Mouse (Mus musculus) adrenal gland, adult 2 months (tissue): Measurements from ENCODE around the gene Stk16. TPM values are rescaled to one million over a fixed set of nuclear protein-coding genes. Genes with fewer than 3 reads are reported as not detected.
A peak's percentile ranks its signal among the peaks of the same experiment; 100 is the strongest.
"Not testable (repeated sequence)": the region's sequence is repeated elsewhere in the genome, so short reads cannot be mapped to it uniquely, and the experiment has no call there.

ENCODE experiments used
- DNase-seq: peaks from one replicate; pipeline ENCODE4 v3.0.0; 2021
- polyA plus RNA-seq: library from polyadenylated mRNA; depleted of rRNA; stranded (reverse); fragments of >200 nt; gene quantifications from 2 replicates; pipeline ENCODE4 v1.2.3, GENCODE M21; 2012
- total RNA-seq, 2 experiments: library from RNA; stranded (reverse); gene quantifications; 2 replicates each; pipeline ENCODE4 v1.2.3; 2021

Stk16 gene
- total and polyA plus RNA-seq, 3 experiments, result 106 to 249 (median 109) TPM

DNA sequence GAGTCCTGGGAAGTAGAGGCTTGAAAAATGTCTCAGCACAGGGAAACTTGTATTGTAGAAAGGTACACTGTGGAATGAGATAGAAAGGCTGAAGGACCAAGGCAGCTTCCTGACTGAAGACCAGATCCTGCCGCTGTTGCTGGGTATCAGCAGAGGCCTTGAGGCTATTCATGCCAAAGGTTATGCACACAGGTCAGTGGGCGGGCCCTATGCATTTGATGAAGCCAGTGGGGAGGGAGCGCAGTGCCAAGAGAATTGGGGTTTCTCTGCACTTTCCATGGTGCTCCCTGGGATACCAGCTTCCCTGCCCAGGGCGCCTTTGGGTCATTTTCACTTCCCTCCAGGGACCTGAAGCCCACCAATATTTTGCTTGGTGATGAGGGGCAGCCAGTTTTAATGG, 1.9 kb downstream of the Stk16 start:
- DNase-seq, result no peak

GRCm38 (mm10) chr1:75213096-75213495, 2.5 kb downstream of the Stk16 start:
- no peak for DNase-seq

DNA sequence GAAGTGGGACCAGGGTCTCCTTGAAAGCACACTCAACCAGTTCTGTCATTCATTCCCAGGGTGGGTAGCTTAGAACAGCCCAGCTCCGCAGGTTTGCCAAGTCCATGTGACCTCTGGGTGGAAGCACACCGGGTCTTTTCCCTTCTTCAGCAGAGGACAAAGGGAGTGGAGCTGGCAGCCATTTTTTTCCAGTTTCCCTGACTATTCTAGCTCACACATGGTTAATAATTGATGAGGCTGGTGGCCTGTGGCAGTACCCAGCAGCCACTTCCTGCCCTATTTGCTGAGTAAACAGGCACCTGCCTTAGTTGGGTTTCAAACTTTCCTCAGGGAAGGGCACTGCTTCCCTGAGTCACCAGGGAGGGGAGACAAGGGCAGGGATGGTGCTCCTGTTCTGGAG, 3.8 kb downstream of the Stk16 start:
- DNase-seq, result no peak

DNA sequence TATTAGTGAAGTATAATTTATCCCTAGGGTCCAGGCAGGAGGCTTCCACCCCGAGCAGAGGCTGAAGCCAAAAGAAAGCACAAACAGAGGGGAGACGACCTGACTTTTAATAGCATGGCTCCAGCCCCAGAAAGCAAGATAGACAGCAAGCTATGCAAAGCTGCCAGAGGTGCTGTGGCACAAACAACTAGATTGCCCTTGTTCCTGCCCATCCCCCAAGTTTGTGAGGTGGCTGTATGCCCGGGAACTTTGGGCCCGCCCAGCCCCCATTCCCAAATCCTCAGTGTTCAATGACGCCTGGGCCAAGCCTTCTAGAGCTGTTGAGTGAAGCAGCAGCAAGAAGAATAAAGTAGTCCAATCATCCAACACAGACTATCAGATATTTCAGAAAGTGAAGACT, 4.2 kb downstream of the Stk16 start:
- peak; percentile 50 for DNase-seq

- DNase-seq, result no peak
Observed at GRCm38 (mm10) chr1:75215785-75216184, 5.1 kb downstream of the Stk16 start.

GRCm38 (mm10) chr1:75216797-75217585, 6.4 kb downstream of the Stk16 start:
- DNase-seq, result no peak

DNA sequence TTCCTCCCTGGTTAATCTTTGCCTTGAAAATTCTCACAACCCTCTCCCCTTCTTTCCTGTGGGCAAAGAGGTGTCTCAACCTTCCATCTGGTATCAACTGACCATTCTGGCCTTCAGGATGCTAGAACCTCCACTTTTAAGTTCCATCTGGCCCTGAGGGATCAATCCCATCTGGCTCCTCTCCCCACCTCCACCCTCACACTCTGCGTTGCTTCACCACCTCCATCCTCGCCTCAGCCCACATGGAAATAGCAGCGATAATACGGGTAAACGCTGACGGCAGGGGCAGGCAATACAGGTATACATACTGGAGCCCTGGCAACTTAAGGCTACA, 7.2 kb downstream of the Stk16 start:
- DNase-seq, result no peak

DNA sequence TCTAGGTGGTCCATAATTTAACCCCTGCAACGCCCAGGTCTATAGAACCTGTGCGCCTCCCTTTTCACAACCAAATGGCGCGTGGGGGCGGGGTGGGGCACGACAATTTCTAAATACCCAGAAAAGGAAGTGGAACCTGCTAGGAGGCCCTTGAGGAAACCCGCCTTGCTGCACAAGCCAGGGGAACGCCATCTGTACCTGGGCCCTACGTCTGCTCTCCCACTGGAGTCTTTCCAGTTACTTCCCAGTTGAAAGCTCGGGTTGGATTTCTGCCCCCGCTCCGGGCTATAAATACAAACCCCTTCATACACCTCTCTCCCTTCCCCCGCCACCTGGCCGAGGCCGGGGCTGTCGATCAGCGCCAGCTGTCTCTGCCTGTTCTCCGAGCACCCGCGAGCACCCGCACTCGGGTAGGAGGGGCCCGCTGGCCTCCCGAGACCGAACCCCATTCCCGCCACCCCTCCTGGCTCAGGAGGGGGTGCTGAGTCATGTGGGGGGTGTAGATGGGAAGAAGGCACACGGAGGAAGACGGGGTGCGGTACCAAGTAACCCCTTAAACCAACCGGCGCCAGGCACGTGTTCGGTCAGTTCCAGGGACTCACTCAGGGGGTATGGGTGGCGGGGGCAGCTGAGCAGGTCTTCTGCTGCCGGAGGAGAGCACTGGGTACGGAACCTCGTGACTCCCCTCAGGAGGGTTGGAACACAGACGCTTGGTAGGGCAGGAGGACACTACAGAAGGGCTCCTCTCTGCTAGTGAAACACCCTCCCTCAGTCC, 7.8 kb downstream of the Stk16 start:
- peak; percentile 59 for DNase-seq

- DNase-seq, result peak; percentile 91
Observed at GRCm38 (mm10) chr1:75219078-75219477, 8.4 kb downstream of the Stk16 start.

- no peak for DNase-seq
Observed at GRCm38 (mm10) chr1:75219531-75219930, 8.9 kb downstream of the Stk16 start, which contains the start of gene Tuba4a. Gene Tuba4a, minus strand, starts transcription at chr1:75219865.

- no peak for DNase-seq
Observed at GRCm38 (mm10) chr1:75221538-75221937, 10.9 kb downstream of the Stk16 start.

- DNase-seq, result no peak
Observed at GRCm38 (mm10) chr1:75222926-75223325, 12.3 kb downstream of the Stk16 start.

GRCm38 (mm10) chr1:75223532-75223931, 12.9 kb downstream of the Stk16 start:
- DNase-seq, result no peak

DNA sequence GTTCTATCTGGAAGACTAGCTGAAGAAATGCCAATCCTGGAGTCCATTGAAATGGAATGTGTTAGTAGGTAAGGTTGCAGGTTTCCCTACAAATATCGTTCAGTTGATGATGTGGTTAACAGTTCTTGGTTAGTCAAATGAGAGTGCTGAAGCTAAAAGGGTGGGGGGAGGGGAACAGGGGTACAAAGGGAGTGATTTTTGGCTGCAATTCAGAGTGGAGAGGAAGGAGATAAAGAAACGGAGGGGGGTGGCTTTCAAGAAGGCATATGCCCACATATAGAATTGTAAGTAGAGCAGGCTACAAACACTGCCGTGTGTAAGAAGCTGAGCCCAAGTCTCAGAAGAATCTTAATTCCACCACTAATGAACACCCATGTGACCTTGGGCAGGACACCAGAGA, 14.8 kb downstream of the Stk16 start:
- DNase-seq, result no peak

DNA sequence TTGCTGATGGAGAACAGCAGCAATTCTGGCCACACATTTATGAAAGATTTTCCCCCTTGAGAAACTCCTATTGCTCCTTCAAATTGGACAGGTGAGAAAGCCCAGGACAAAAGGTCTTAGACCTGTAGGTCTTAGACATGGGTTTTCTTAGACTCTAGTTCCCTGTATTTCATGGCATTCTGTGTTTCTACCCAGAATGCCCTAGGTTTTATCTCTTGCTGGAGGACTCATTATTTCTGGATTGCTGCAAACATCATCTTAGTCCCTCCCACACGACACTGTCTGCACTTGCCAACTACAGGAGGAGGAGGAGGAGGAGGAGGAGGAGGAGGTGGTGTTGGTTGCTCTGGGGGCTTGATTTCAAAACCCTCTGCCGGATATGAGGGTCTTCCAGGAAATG, 15.5 kb downstream of the Stk16 start:
- no peak for DNase-seq

- no peak for DNase-seq
Observed at GRCm38 (mm10) chr1:75227653-75228052, 17.0 kb downstream of the Stk16 start.

DNA sequence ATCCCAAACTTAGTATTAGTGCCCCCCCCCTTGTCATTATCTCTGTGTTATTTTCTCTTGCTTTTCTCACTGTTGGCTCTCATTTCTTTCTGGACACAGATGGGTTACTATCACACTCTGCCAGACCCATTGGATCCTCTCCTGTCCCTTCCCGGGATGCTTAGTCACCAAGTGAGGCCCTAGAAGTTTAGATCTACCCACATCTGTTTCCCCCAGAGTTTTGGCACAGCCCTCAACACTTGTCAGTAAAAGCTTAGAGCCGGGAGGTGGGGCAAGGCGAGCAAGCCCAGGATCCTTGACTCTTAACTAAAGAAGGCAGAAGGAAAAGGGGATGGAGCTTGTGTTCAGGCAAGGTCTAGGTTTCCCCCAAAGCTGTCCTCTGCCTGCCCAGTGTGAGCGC, 18.5 kb downstream of the Stk16 start:
- no peak for DNase-seq

GRCm38 (mm10) chr1:75230335-75230994, 19.8 kb downstream of the Stk16 start:
- DNase-seq, result no peak

- no peak for DNase-seq
Observed at GRCm38 (mm10) chr1:75231224-75231623, 20.6 kb downstream of the Stk16 start.

DNA sequence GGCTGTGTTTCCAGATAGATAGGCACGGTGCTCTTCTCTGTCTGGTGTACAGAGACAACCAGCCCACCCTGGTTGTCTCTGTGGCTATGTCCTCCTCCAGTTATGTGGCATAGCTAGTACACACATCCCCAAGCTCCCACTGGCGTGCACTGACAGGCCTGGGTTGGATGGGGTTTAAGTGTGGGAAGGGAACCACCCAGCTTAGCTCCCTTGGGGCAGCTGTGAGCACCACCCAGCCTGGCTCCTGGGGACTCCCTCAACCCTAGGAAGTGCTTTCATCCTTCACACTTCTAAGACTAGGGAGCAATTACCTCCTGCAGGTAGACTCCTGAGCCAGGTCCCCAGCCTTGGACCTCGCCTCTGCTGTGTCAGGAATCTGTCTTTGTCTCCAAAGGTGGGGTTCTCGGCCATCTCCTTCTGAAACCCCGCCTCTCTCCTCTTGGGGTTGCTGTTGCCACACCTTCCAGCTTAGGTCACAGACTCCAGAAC, 21.1 kb downstream of the Stk16 start, which contains the start of gene A630095N17Rik:
A630095N17Rik (minus strand) TSS at position 439 of the 489 bp plus-strand sequence.
- no peak for DNase-seq

GRCm38 (mm10) chr1:75232489-75232888, 21.9 kb downstream of the Stk16 start:
- not testable (repeated sequence) for DNase-seq

- peak; percentile 81 for DNase-seq
Observed at GRCm38 (mm10) chr1:75234606-75235005, 24.0 kb downstream of the Stk16 start.
